26 mouse cellular contexts compared by ENCODE assay signal in the genomic region with DNA sequence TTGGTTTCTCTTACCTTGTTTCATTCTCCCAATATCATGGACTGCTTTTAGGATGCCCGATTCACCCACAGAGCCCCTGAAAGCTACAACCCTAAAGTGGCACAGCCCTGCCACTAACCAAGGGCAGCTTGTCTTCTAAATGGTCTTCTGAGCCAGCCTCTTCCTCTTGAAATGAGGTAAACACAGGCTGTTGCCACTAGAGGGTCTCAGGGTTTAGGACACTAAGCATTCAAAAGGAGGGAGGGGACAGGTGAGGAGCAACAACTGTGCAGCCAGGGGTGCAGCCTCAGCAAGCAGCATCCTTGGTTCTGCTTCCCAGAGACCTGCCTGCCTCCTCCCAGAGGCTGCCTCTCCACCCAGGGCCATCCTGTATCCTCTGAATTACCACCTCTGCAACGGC. TPM values are rescaled to one million over a fixed set of nuclear protein-coding genes. Genes with fewer than 3 reads are reported as not detected.
DNase-seq lines count a peak whose midpoint lies in the region; ATAC-seq and TF ChIP-seq lines count a peak whose summit lies in the region.
"Had no signal": no experiment of that assay in that cellular context is flagged by ENCODE, and none has a peak within 500 bp of the region (broad histone marks: within the 10 kb centered on the region; RNA-seq: fewer than 3 reads in every experiment).

No protein-coding gene starts in this region.

- WGBS in embryonic facial prominence, embryonic 13.5 days = 86% methylated on average over 2 of the region's 2 CpGs
- WGBS in embryonic facial prominence, embryonic 10.5 days = 88% methylated on average over 2 of the region's 2 CpGs
- 80% methylated on average over 2 of the region's 2 CpGs for WGBS in liver, embryonic 14.5 days (ENCODE audit: insufficient replicate concordance)
- WGBS in midbrain, postnatal 0 days = 86% methylated on average over 2 of the region's 2 CpGs
- WGBS in midbrain, embryonic 14.5 days = 98% methylated on average over 2 of the region's 2 CpGs

- 0 out of 2 replicates have a peak, but pooled peaks have one; percentile 12 for TF ChIP-seq CTCF in liver, embryonic 14.5 days (IDR thresholded peaks at IDR 0.05; ENCODE audit: low read depth)
- TF ChIP-seq CTCF in midbrain, postnatal 0 days (IDR thresholded peaks at IDR 0.05) = peak; percentile 25; the same call in 1 of the 2 replicates

- no peak overlapping the region for H3K27ac ChIP-seq in embryonic facial prominence, embryonic 13.5 days
- H3K27ac ChIP-seq in embryonic facial prominence, embryonic 10.5 days (replicated peaks) = no peak overlapping the region
- H3K27ac ChIP-seq in liver, embryonic 14.5 days = no peak overlapping the region
- H3K27ac ChIP-seq in midbrain, postnatal 0 days (ENCODE audit: low read depth, low read length) = no peak overlapping the region
- H3K27ac ChIP-seq in midbrain, embryonic 14.5 days (replicated peaks; ENCODE audit: low read depth, low read length) = no peak overlapping the region
- H3K27ac ChIP-seq: embryonic facial prominence, embryonic 15.5 days; forebrain, embryonic 10.5 days; forebrain, embryonic 15.5 days; heart, adult 2 months; heart, embryonic 15.5 days; hindbrain, embryonic 14.5 days had no signal

- H3K4me3 ChIP-seq in embryonic facial prominence, embryonic 13.5 days = no peak overlapping the region
- no peak overlapping the region for H3K4me3 ChIP-seq in embryonic facial prominence, embryonic 10.5 days
- H3K4me3 ChIP-seq in liver, embryonic 14.5 days (ENCODE audit: insufficient read depth in 1 of 2, low read depth in 2 of 2, low read length in 2 of 2) = no peak overlapping the region
- no peak overlapping the region for H3K4me3 ChIP-seq in midbrain, postnatal 0 days (ENCODE audit: low read depth, low read length)
- H3K4me3 ChIP-seq in midbrain, embryonic 14.5 days (replicated peaks; ENCODE audit: low read depth, low read length) = no peak overlapping the region
- H3K4me3 ChIP-seq: embryonic facial prominence, embryonic 15.5 days; erythroblast, embryonic 14.5 days; forebrain, embryonic 10.5 days; forebrain, embryonic 15.5 days; heart, adult 2 months; heart, embryonic 15.5 days had no signal

- 0 out of 2 replicates have a peak overlapping the region, but pooled peaks have one; percentile 1 for H3K9ac ChIP-seq in embryonic facial prominence, embryonic 13.5 days
- no peak overlapping the region for H3K9ac ChIP-seq in liver, embryonic 14.5 days (replicated peaks)
- no peak overlapping the region for H3K9ac ChIP-seq in midbrain, postnatal 0 days (replicated peaks; ENCODE audit: low read length, poor library complexity, severe bottlenecking)
- H3K9ac ChIP-seq in midbrain, embryonic 14.5 days (replicated peaks; ENCODE audit: low read length) = no peak overlapping the region
- H3K9ac ChIP-seq: embryonic facial prominence, embryonic 15.5 days; forebrain, embryonic 15.5 days; heart, embryonic 15.5 days; hindbrain, embryonic 14.5 days had no signal

- DNase-seq in embryonic facial prominence, embryonic 10.5 days (ENCODE audit: low spot score) = no peak
- DNase-seq in liver, embryonic 14.5 days (ENCODE audit: low read depth in 3 of 3, low spot score in 3 of 3) = no peak
- no peak for DNase-seq in liver
- no peak for DNase-seq in midbrain, postnatal 0 days (ENCODE audit: low spot score)
- DNase-seq in midbrain, embryonic 14.5 days = no peak
- no peak for DNase-seq in testis, postnatal 10 days (ENCODE audit: low spot score)
- DNase-seq: adrenal gland, adult 2 months; adrenal gland, postnatal 25 days; B cell, adult 2 months; cerebellum, adult 18-20 months; cerebellum, adult 9-11 months; cerebellum, postnatal 36 days; gastrocnemius, postnatal 14 days; heart, adult 2 months; heart, postnatal 14 days had no signal

- no peaks in the 10 kb centered on the region for H3K4me1 ChIP-seq in embryonic facial prominence, embryonic 13.5 days
- H3K4me1 ChIP-seq in embryonic facial prominence, embryonic 10.5 days = no peaks in the 10 kb centered on the region
- H3K4me1 ChIP-seq in liver, embryonic 14.5 days (replicated peaks; ENCODE audit: control insufficient read depth in 2 of 2, insufficient read depth in 2 of 2, low read length in 1 of 2) = no peaks in the 10 kb centered on the region
- no peaks in the 10 kb centered on the region for H3K4me1 ChIP-seq in midbrain, postnatal 0 days (ENCODE audit: insufficient read depth, low read length)
- H3K4me1 ChIP-seq in midbrain, embryonic 14.5 days (ENCODE audit: control insufficient read depth, insufficient read depth, low read length) = no peaks in the 10 kb centered on the region
- H3K4me1 ChIP-seq: embryonic facial prominence, embryonic 15.5 days; forebrain, embryonic 10.5 days; forebrain, embryonic 15.5 days; heart, embryonic 15.5 days had no signal

- ATAC-seq in embryonic facial prominence, embryonic 13.5 days (ENCODE audit: insufficient number of reproducible peaks, insufficient read depth, low FRiP score, low TSS enrichment, low read depth) = no peak
- ATAC-seq in liver, embryonic 14.5 days (ENCODE audit: insufficient read depth) = no peak
- no peak for ATAC-seq in midbrain, postnatal 0 days (ENCODE audit: low FRiP score)
- ATAC-seq in midbrain, embryonic 14.5 days (ENCODE audit: low FRiP score, low TSS enrichment) = no peak
- 0 out of 2 replicates have a peak, but pooled peaks have one; percentile 7 for ATAC-seq in monocyte, adult 5-6 weeks (replicated peaks; ENCODE audit: insufficient number of reproducible peaks, low FRiP score, low TSS enrichment, poor library complexity, severe bottlenecking)
- ATAC-seq: CD4-positive, CD25-positive, alpha-beta regulatory T cell, adult 4 months; forebrain, embryonic 15.5 days had no signal

- TF ChIP-seq EP300 in liver, embryonic 14.5 days (IDR thresholded peaks at IDR 0.05; ENCODE audit: low read depth) = no peak

- H3K4me2 ChIP-seq in embryonic facial prominence, embryonic 13.5 days = no peak overlapping the region
- no peak overlapping the region for H3K4me2 ChIP-seq in liver, embryonic 14.5 days (ENCODE audit: low read depth)
- H3K4me2 ChIP-seq in midbrain, postnatal 0 days (ENCODE audit: low read depth, low read length, poor library complexity, severe bottlenecking) = no peak overlapping the region
- H3K4me2 ChIP-seq in midbrain, embryonic 14.5 days (ENCODE audit: low read length) = no peak overlapping the region
- H3K4me2 ChIP-seq: embryonic facial prominence, embryonic 15.5 days; forebrain, embryonic 15.5 days; heart, embryonic 11.5 days; heart, embryonic 15.5 days; hindbrain, embryonic 14.5 days had no signal

- H3K9me3 ChIP-seq in embryonic facial prominence, embryonic 13.5 days = no peaks in the 10 kb centered on the region
- no peaks in the 10 kb centered on the region for H3K9me3 ChIP-seq in embryonic facial prominence, embryonic 10.5 days
- H3K9me3 ChIP-seq in liver, embryonic 14.5 days (ENCODE audit: control insufficient read depth, low read length) = no peaks in the 10 kb centered on the region
- no peaks in the 10 kb centered on the region for H3K9me3 ChIP-seq in midbrain, postnatal 0 days (ENCODE audit: low read length)
- H3K9me3 ChIP-seq in midbrain, embryonic 14.5 days (ENCODE audit: control insufficient read depth, low read length) = no peaks in the 10 kb centered on the region
- H3K9me3 ChIP-seq: embryonic facial prominence, embryonic 15.5 days; forebrain, embryonic 10.5 days; forebrain, embryonic 15.5 days; heart, embryonic 15.5 days had no signal

- H3K36me3 ChIP-seq in embryonic facial prominence, embryonic 13.5 days = no peaks in the 10 kb centered on the region
- no peaks in the 10 kb centered on the region; the same call in 1 of the 2 replicates for H3K36me3 ChIP-seq in embryonic facial prominence, embryonic 10.5 days (replicated peaks)
- no peaks in the 10 kb centered on the region for H3K36me3 ChIP-seq in liver, embryonic 14.5 days (replicated peaks; ENCODE audit: control insufficient read depth, insufficient read depth, low read depth)
- no peaks in the 10 kb centered on the region; the same call in 1 of the 2 replicates for H3K36me3 ChIP-seq in midbrain, postnatal 0 days (ENCODE audit: insufficient read depth, low read length)
- no peaks in the 10 kb centered on the region for H3K36me3 ChIP-seq in midbrain, embryonic 14.5 days (ENCODE audit: control insufficient read depth, insufficient read depth, low read length)
- H3K36me3 ChIP-seq: embryonic facial prominence, embryonic 15.5 days; forebrain, embryonic 15.5 days; G1E; heart, embryonic 15.5 days had no signal

- H3K27me3 ChIP-seq in embryonic facial prominence, embryonic 13.5 days = no peaks in the 10 kb centered on the region
- no peaks in the 10 kb centered on the region for H3K27me3 ChIP-seq in embryonic facial prominence, embryonic 10.5 days (replicated peaks; ENCODE audit: low read depth, poor library complexity, severe bottlenecking)
- no peaks in the 10 kb centered on the region for H3K27me3 ChIP-seq in liver, embryonic 14.5 days (ENCODE audit: control insufficient read depth, insufficient read depth, low read length)
- no peaks in the 10 kb centered on the region for H3K27me3 ChIP-seq in midbrain, postnatal 0 days (ENCODE audit: insufficient read depth, low read length)
- no peaks in the 10 kb centered on the region for H3K27me3 ChIP-seq in midbrain, embryonic 14.5 days (ENCODE audit: control insufficient read depth, insufficient read depth, low read length)
- H3K27me3 ChIP-seq: embryonic facial prominence, embryonic 15.5 days; forebrain, embryonic 15.5 days; heart, embryonic 15.5 days had no signal

RNA-seq across cellular contexts. Expression of a gene that starts 19.0 kb away (rescaled TPM):
- 6.5 and 7.3 TPM in 2 replicates for polyA plus RNA-seq in embryonic facial prominence, embryonic 13.5 days (2015; fragmentation: Nextera tagmentation; extraction: Ambion mirVana)
- polyA plus RNA-seq in embryonic facial prominence, embryonic 10.5 days (2016; fragmentation: Nextera tagmentation; extraction: Ambion mirVana) = 7.2 and 10.1 TPM in 2 replicates
- 0.18 and 0.24 TPM in 2 replicates for polyA plus RNA-seq in liver, embryonic 14.5 days (2012; rRNA removed)
- polyA plus RNA-seq in liver, embryonic 14.5 days (2014; fragmentation: Nextera tagmentation; extraction: Ambion mirVana) = 0.23 and 0.43 TPM in 2 replicates
- total RNA-seq in midbrain, postnatal 0 days (2014; rRNA removed) = 10.7 and 23.7 TPM in 2 replicates
- polyA plus RNA-seq in midbrain, postnatal 0 days (2015; fragmentation: Nextera tagmentation; extraction: Ambion mirVana) = 17.0 and 18.9 TPM in 2 replicates
- polyA plus RNA-seq in midbrain, embryonic 14.5 days (2014; fragmentation: Nextera tagmentation; extraction: Ambion mirVana) = 15.9 and 17.9 TPM in 2 replicates
- 0.10 to 0.32 TPM in 2 of 3 replicates, not detected in the other for total RNA-seq in monocyte, adult 5-6 weeks (2017)
- polyA plus RNA-seq: erythroblast, embryonic 14.5 days had no signal

RNA-seq across cellular contexts. Expression of a gene that starts 28.3 kb away (rescaled TPM):
- 7.7 and 8.7 TPM in 2 replicates for polyA plus RNA-seq in embryonic facial prominence, embryonic 13.5 days (2015; fragmentation: Nextera tagmentation; extraction: Ambion mirVana)
- polyA plus RNA-seq in embryonic facial prominence, embryonic 10.5 days (2016; fragmentation: Nextera tagmentation; extraction: Ambion mirVana) = 5.6 and 6.1 TPM in 2 replicates
- polyA plus RNA-seq in liver, embryonic 14.5 days (2012; rRNA removed) = 1.4 and 1.9 TPM in 2 replicates
- 0.62 and 0.67 TPM in 2 replicates for polyA plus RNA-seq in liver, embryonic 14.5 days (2014; fragmentation: Nextera tagmentation; extraction: Ambion mirVana)
- total RNA-seq in midbrain, postnatal 0 days (2014; rRNA removed) = 4.5 and 5.4 TPM in 2 replicates
- 1.7 and 1.9 TPM in 2 replicates for polyA plus RNA-seq in midbrain, postnatal 0 days (2015; fragmentation: Nextera tagmentation; extraction: Ambion mirVana)
- polyA plus RNA-seq in midbrain, embryonic 14.5 days (2014; fragmentation: Nextera tagmentation; extraction: Ambion mirVana) = 2.0 and 3.1 TPM in 2 replicates
- 6.5 to 11.1 TPM (median 9.0 TPM) in 3 replicates for total RNA-seq in monocyte, adult 5-6 weeks (2017)
